Comparison of ENCODE assay signal across 19 mouse cellular contexts in the genomic region with DNA sequence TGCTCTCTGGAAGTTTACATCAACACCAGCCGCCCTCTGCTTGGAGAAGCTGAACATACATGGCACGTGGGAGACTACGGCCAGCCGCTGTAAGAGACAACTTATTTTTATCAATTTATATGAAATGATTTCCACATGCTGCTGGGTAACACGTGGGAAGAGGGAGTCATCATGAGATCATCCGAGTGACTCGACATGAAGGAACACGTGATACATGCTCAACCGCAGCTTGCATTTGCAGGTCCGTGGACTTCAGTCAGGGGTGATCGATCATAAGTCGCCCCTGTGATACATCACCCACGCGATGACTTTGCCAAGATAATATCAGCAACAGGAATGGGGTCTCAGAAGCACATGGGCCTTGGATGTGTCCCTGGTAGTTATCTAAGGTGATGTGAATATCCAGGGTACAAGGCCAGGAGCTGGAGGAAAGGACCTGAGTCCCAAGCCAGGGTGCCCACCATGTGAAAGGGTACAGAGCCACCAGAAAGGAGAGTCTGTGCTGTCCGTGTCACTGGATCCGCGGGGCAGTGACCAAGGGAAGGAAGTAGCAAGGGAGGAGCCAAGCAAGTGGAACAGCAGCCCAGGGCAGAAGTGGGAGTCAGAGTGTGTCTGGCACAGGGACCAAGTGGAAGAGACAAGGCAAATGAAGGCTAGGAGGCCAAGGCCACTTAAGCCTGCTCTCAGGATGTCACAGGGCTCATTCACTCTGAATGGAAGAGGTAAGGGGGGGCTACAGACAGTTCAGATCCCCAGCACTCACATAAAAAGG. TPM values are rescaled to one million over a fixed set of nuclear protein-coding genes. Genes with fewer than 3 reads are reported as not detected.
DNase-seq lines count a peak whose midpoint lies in the region; ATAC-seq and TF ChIP-seq lines count a peak whose summit lies in the region.
"Had no signal": no experiment of that assay in that cellular context is flagged by ENCODE, and none has a peak within 500 bp of the region (broad histone marks: within the 10 kb centered on the region; RNA-seq: fewer than 3 reads in every experiment).

No protein-coding gene starts in this region.

- no peak for TF ChIP-seq POLR2A in CH12.LX (IDR thresholded peaks at IDR 0.05; ENCODE audit: low read depth, low read length)

- no peaks in the 10 kb centered on the region for H3K36me3 ChIP-seq in kidney, embryonic 16.5 days (ENCODE audit: insufficient read depth, low read length)
- no peaks in the 10 kb centered on the region for H3K36me3 ChIP-seq in CH12.LX (replicated peaks in 1 of 2; ENCODE audit: control insufficient read depth in 1 of 2, insufficient read depth in 1 of 2, low read length in 1 of 2)
- H3K36me3 ChIP-seq: forebrain, embryonic 12.5 days; intestine, embryonic 15.5 days; limb, embryonic 12.5 days had no signal

- TF ChIP-seq EP300 in CH12.LX (IDR thresholded peaks at IDR 0.05; ENCODE audit: low read length) = no peak

- no peaks in the 10 kb centered on the region for H3K27me3 ChIP-seq in kidney, embryonic 16.5 days (ENCODE audit: insufficient read depth, low read length)
- peaks cover 82% of the 10 kb centered on the region for H3K27me3 ChIP-seq in CH12.LX (replicated peaks)

- H3K79me2 ChIP-seq in CH12.LX (replicated peaks; ENCODE audit: control insufficient read depth, extremely low read depth, insufficient read depth, poor library complexity, severe bottlenecking) = no peaks in the 10 kb centered on the region

- no peak overlapping the region for H3K4me3 ChIP-seq in kidney, embryonic 16.5 days (ENCODE audit: low read length)
- H3K4me3 ChIP-seq in CH12.LX (replicated peaks in 1 of 3; ENCODE audit: low read depth in 2 of 3, low read length in 2 of 3, poor library complexity in 1 of 3) = no peak overlapping the region
- H3K4me3 ChIP-seq: forebrain, embryonic 12.5 days; intestine, embryonic 15.5 days; limb, embryonic 12.5 days; midbrain, embryonic 13.5 days had no signal

- in situ Hi-C loops in CH12.LX (cut with MboI; ENCODE audit: low pct_ligation_motif_present, low pct_unique_long_range_greater_than_20kb, low sequenced_read_pairs) = no loop called here

- no peak for DNase-seq in kidney, postnatal 14 days
- DNase-seq in 3T3-L1 (ENCODE audit: low read depth, low spot score) (peak; percentile 90), CH12.LX (ENCODE audit: extremely low read depth) (no peak)
- no peak for DNase-seq in embryo, embryonic 10.5 days (ENCODE audit: low spot score)
- DNase-seq in spleen, adult 12 weeks (ENCODE audit: low spot score) = no peak
- DNase-seq: cerebellum, adult 11 months; heart, adult 11 months; right cerebral cortex, postnatal 14 days had no signal

- no peak overlapping the region for H3K4me2 ChIP-seq in kidney, embryonic 16.5 days (replicated peaks; ENCODE audit: low read depth, low read length)
- H3K4me2 ChIP-seq in CH12.LX (ENCODE audit: insufficient read depth, low read depth, poor library complexity, severe bottlenecking) = no peak overlapping the region
- H3K4me2 ChIP-seq: forebrain, embryonic 12.5 days; intestine, embryonic 15.5 days; limb, embryonic 12.5 days; midbrain, embryonic 13.5 days had no signal

- ATAC-seq in kidney, embryonic 16.5 days (ENCODE audit: low FRiP score, low TSS enrichment) = peak; percentile 17; the same call in 1 of the 2 replicates
- ATAC-seq in common myeloid progenitor, adult 5-6 weeks (replicated peaks; ENCODE audit: low read depth, poor library complexity, severe bottlenecking) = peak; percentile 28; the same call in 1 of the 2 replicates
- ATAC-seq: intestine, embryonic 15.5 days; midbrain, embryonic 13.5 days had no signal

- dilution Hi-C loops in CH12.LX (cut with MboI; ENCODE audit: extremely low pct_ligation_motif_present, extremely low pct_unique_long_range_greater_than_20kb, low sequenced_read_pairs) = no loop called here

- TF ChIP-seq CTCF in CH12.LX (conservative IDR thresholded peaks at IDR 0.05 in 1 of 2, IDR thresholded peaks at IDR 0.05 in 1 of 2; ENCODE audit: low read depth in 2 of 2, low read length in 2 of 2) = no peak

- H3K9ac ChIP-seq in kidney, embryonic 16.5 days (replicated peaks; ENCODE audit: low read length) = 0 out of 2 replicates have a peak overlapping the region, but pooled peaks have one; percentile 16
- no peak overlapping the region for H3K9ac ChIP-seq in CH12.LX (ENCODE audit: insufficient read depth, low read depth)
- H3K9ac ChIP-seq: forebrain, embryonic 12.5 days; intestine, embryonic 15.5 days; limb, embryonic 12.5 days; midbrain, embryonic 13.5 days had no signal

- WGBS in kidney, embryonic 16.5 days = 46% methylated on average over 17 of the region's 17 CpGs

- TF ChIP-seq RAD21 in CH12.LX (IDR thresholded peaks at IDR 0.05; ENCODE audit: low read depth, low read length) = no peak

- H3K27ac ChIP-seq in kidney, embryonic 16.5 days (ENCODE audit: low read length) = 0 out of 2 replicates have a peak overlapping the region, but pooled peaks have one; percentile 0
- no peak overlapping the region for H3K27ac ChIP-seq in CH12.LX (ENCODE audit: insufficient read depth, low read depth)
- H3K27ac ChIP-seq: forebrain, embryonic 12.5 days; intestine, embryonic 15.5 days; limb, embryonic 12.5 days; midbrain, embryonic 13.5 days had no signal

- no peaks in the 10 kb centered on the region for H3K9me3 ChIP-seq in kidney, embryonic 16.5 days (ENCODE audit: low read length)
- peaks cover 5% of the 10 kb centered on the region for H3K9me3 ChIP-seq in CH12.LX (replicated peaks; ENCODE audit: low read length)
- H3K9me3 ChIP-seq: forebrain, embryonic 12.5 days; intestine, embryonic 15.5 days; midbrain, embryonic 13.5 days had no signal

- H3K4me1 ChIP-seq in kidney, embryonic 16.5 days (ENCODE audit: insufficient read depth, low read length) = peaks cover 7% of the 10 kb centered on the region
- 0 out of 4 replicates have a peak, but pooled peaks cover 0 to 2% of the 10 kb centered on the region in 2 experiments for H3K4me1 ChIP-seq in CH12.LX (ENCODE audit: control insufficient read depth in 1 of 2, insufficient read depth in 2 of 2)

TF ChIP-seq in CH12.LX, 34 proteins besides CTCF, POLR2A, EP300 and RAD21:
- TF ChIP-seq UBTF (IDR thresholded peaks at IDR 0.05; ENCODE audit: low read depth, low read length) (no peak), MAX (IDR thresholded peaks at IDR 0.05; ENCODE audit: low read length) (0 out of 2 replicates have a peak, but pooled peaks have one; percentile 21)

RNA-seq across cellular contexts. Expression of a gene that starts 4.5 kb away (rescaled TPM):
- polyA plus RNA-seq in kidney, embryonic 16.5 days (2015; fragmentation: Nextera tagmentation; extraction: Ambion mirVana) = 5.3 and 9.0 TPM in 2 replicates
- not detected in 2 replicates for total RNA-seq in CH12.LX (2012; rRNA removed)
- not detected in 2 replicates for total RNA-seq in CH12.LX (2014; rRNA removed)
- not detected in 2 replicates for polyA plus RNA-seq in CH12.LX (2012; ENCODE audit: insufficient read length, low read depth)
- total RNA-seq in common myeloid progenitor, adult 5-6 weeks (2017) = not detected in 2 replicates
- total RNA-seq: hematopoietic stem cell, adult 5-6 weeks had no signal

RNA-seq across cellular contexts. Expression of a gene that starts 12.3 kb away (rescaled TPM):
- polyA plus RNA-seq in kidney, embryonic 16.5 days (2015; fragmentation: Nextera tagmentation; extraction: Ambion mirVana) = not detected in 2 replicates
- not detected in 2 replicates for total RNA-seq in CH12.LX (2012; rRNA removed)
- not detected in 2 replicates for total RNA-seq in CH12.LX (2014; rRNA removed)
- not detected in 2 replicates for polyA plus RNA-seq in CH12.LX (2012; ENCODE audit: insufficient read length, low read depth)
- total RNA-seq in common myeloid progenitor, adult 5-6 weeks (2017) = not detected in 2 replicates
- total RNA-seq: adrenal gland, adult 18-20 months; hematopoietic stem cell, adult 5-6 weeks had no signal
- polyA plus RNA-seq: embryonic facial prominence, embryonic 14.5 days; forebrain, embryonic 12.5 days; heart, embryonic 14.5 days; intestine, embryonic 15.5 days; limb, embryonic 12.5 days; liver, embryonic 16.5 days; midbrain, embryonic 13.5 days had no signal

RNA-seq across cellular contexts. Expression of a gene that starts 19.4 kb away (rescaled TPM):
- 0.04 TPM in 2 replicates for polyA plus RNA-seq in kidney, embryonic 16.5 days (2015; fragmentation: Nextera tagmentation; extraction: Ambion mirVana)
- total RNA-seq in CH12.LX (2012; rRNA removed) (0.04 TPM in 1 of 2 replicates, not detected in the other), CH12.LX (2014; rRNA removed) (not detected in 2 replicates)
- polyA plus RNA-seq in CH12.LX (2012; ENCODE audit: insufficient read length, low read depth) = not detected in 2 replicates
- not detected in 2 replicates for total RNA-seq in common myeloid progenitor, adult 5-6 weeks (2017)
- polyA plus RNA-seq: embryonic facial prominence, embryonic 14.5 days; forebrain, embryonic 12.5 days; heart, embryonic 14.5 days; limb, embryonic 12.5 days; liver, embryonic 16.5 days had no signal

RNA-seq across cellular contexts. Expression of a gene that starts 31.2 kb away (rescaled TPM):
- polyA plus RNA-seq in kidney, embryonic 16.5 days (2015; fragmentation: Nextera tagmentation; extraction: Ambion mirVana) = 2.3 and 2.5 TPM in 2 replicates
- total RNA-seq in CH12.LX (2012; rRNA removed) = 62.4 and 110 TPM in 2 replicates
- 55.4 and 61.9 TPM in 2 replicates for total RNA-seq in CH12.LX (2014; rRNA removed)
- 167 and 171 TPM in 2 replicates for polyA plus RNA-seq in CH12.LX (2012; ENCODE audit: insufficient read length, low read depth)
- not detected in 2 replicates for total RNA-seq in common myeloid progenitor, adult 5-6 weeks (2017)
- total RNA-seq: adrenal gland, adult 18-20 months; hematopoietic stem cell, adult 5-6 weeks had no signal

RNA-seq across cellular contexts. Expression of a gene that starts 36.0 kb away (rescaled TPM):
- polyA plus RNA-seq in kidney, embryonic 16.5 days (2015; fragmentation: Nextera tagmentation; extraction: Ambion mirVana) = 84.2 and 87.0 TPM in 2 replicates
- 33.7 and 58.9 TPM in 2 replicates for total RNA-seq in CH12.LX (2012; rRNA removed)
- total RNA-seq in CH12.LX (2014; rRNA removed) = 34.4 and 42.8 TPM in 2 replicates
- 42.0 and 44.5 TPM in 2 replicates for polyA plus RNA-seq in CH12.LX (2012; ENCODE audit: insufficient read length, low read depth)
- total RNA-seq in common myeloid progenitor, adult 5-6 weeks (2017) = 5.3 and 9.9 TPM in 2 replicates
